Mouse (Mus musculus): ENCODE measurements around the gene Ccdc162.
A peak's percentile ranks its signal among the peaks of the same experiment; 100 is the strongest.
"Not testable (repeated sequence)": the region's sequence is repeated elsewhere in the genome, so short reads cannot be mapped to it uniquely, and the experiment has no call there.

The Ccdc162 gene

DNA sequence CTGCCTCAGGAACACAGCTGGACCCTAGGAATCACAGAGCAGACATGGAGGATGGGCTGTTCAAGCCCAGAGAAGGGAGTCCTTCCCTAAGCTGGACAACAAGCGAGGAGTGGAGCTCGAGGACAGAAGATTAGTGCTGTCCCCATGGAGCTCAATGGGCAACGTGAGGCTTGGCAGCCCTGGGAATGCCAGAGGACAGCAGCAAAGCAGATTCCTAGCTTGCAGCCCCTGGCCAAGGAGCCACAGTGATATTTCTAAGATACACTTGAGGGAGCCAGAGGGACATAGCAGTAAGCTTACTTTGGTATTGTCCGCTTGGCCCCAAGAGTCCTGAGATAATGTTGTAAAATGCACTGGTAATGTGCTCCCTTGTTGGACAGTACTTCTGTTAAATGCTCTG lies 25.5 kb downstream of the Ccdc162 start:
- DNase-seq: no peak

DNA sequence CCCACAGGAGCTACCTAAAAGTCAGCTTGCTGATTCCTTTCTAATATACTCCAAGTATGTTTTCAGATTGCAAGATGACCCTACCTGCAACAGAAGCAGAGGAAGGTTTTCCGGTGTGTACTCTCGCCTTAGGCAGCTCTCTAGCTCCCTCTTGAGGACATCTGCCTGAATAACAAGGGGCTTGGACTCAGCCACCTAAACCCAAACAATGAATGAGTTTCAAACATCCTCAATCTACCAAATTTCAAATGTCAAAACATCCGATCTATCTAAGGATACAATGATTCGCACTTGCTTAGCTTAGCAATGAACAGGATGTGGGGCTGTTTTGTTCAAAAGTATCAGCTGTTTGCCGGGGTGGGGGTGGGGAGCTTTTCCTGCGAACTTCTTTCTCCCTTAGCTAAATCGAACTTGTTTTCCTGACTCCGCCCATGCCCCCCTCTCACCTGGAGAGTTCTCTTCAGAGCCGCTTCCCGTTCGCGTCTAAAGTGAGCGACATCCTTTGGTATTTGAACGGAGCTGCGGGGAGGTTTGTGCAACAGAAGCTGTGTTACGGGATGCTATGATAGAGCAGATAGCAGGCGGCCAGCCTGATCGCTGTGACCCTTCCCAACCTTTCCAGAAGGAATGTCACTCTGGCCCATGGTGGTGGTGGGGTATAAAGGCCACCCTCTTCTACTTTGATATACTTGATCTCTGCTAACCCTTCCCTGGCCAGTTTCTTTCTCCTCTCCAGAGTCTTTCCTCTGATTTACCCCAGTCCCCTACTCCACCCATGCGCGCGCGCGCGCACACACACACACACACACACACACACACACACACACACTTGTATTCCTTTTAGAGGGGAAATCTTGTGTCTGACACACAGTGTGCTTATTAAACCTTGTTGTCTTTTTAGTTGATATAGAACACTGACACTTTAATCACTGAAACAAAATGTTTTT lies 26.2 kb downstream of the Ccdc162 start:
- peak; percentile 73 for DNase-seq

DNA sequence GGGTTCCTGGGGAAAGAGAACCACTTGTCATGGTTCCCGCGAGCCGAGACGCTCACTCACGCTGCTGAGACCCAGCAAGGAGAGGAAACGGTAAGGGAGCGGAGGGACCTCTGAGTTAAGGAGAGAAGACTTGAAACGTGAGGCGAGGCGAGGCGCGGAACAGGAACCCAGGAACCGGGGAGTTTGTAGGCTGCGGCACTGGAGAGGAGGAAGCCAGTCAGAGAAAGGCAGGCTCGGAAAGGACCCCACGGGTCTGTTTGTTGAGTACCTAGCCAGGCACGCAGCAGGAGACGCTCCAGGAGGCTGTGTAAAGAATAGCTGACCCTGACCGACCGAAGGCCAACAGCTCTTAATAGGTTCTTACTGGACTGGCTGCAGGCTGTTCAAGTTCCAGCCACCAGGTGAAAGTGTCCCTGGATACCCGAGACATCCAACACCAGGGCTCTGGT lies 31.9 kb downstream of the Ccdc162 start:
- DNase-seq: no peak

DNA sequence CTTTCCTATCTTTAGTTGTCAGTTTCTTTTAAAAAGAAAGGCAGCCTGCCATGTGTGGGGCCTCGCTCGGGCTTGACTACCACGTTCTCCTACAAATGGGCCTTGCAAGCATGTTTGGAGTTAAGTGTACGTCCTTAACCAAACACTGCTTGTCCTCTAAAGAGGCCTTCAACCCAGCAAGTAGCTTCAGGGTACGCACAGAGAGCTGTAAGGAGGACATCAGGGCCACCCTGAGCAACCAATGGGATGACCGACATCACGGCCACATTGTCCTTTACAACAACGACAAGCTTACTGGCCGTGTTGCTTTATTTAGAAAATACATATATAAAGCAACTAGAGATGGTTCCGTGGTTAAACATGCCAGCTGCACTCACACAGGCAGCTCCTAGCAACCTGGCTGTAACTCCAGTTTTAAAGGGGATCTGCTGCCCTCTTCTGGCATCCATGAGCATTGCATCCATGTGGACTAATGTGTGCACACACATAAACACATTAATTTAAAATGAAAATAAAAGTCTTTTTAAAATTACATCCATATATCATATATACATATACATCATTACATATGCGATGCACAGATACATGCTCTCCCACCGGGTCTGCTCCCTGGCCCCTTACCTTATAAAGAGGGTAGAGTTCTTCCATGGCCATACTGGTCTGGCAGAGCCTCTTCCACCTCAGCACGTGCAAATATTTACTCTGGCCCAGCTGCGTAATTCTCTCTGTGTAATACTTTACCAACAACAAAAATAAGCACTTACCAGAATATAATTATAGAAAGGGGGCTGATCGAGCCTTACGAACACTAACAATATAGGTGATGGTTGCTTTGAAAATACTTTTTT lies 33.7 kb downstream of the Ccdc162 start:
- peak; percentile 89 for DNase-seq

DNA sequence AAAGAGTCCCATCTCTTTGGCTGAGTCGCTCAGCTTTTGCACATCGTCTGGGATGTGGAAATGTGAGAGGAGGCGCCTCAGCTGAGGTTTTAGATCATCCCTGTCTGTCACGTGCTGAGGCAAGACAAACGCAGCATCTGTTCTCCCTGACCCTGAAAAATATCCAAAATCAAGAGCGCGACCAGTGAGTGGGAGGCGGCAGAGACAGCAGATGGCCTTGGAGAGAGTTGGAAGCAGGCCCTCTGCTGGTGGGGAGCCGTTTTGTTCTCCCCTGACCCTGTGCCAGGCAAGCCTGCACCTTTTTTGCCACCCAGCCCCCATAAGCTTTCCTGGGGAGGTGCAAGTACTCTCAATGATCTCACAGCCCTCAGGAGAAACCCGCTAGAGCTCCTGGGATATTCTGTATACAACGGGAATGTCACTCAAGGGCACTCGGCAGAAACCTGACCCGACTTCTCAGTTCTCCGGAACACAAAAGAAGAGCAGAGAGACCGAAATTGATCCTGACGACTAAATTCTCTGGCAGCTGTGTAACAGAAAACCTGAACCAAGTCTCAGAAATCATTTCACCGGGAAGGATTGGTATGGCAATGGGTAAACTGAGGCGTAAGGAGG lies 37.6 kb downstream of the Ccdc162 start:
- peak; percentile 69 for DNase-seq

DNA sequence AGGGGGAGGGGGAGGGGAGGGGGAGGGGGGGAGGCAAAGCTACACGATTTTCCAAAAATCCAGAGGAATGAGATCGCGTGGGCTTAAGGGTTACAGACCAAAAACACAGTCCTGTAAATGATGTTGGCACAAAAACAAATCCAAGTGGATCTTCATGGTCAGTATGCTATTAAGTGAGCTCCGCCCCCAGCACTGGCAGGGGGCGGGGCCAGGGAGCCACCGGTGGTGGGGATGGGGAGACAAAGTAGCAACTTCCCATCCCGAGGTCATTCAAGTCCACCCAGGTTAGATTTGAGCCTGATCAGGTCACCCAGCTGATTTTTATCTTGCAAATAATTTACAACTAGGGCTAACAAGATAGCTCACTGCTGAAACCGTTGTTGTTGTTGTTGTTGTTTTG lies 39.0 kb downstream of the Ccdc162 start:
- DNase-seq: no peak

DNA sequence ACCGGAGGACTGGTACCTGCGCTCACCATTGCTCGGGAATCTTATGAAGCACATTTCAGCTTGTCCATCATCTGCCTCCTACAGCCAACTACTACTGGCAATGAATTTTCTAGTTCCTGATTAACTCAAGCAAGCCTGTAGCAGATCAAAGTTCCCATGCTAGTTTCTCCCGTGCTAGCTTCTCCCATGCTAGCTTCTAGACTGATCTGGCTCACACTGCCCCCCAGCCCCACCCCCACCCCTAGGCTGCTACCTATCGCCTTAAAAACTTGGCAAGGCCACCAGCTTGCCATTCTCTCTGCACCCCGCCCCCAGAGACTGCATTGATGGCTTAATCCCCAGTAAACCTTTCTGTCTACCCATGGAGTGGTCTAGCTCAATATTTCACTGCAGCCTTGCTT lies 39.8 kb downstream of the Ccdc162 start:
- no peak for DNase-seq

DNA sequence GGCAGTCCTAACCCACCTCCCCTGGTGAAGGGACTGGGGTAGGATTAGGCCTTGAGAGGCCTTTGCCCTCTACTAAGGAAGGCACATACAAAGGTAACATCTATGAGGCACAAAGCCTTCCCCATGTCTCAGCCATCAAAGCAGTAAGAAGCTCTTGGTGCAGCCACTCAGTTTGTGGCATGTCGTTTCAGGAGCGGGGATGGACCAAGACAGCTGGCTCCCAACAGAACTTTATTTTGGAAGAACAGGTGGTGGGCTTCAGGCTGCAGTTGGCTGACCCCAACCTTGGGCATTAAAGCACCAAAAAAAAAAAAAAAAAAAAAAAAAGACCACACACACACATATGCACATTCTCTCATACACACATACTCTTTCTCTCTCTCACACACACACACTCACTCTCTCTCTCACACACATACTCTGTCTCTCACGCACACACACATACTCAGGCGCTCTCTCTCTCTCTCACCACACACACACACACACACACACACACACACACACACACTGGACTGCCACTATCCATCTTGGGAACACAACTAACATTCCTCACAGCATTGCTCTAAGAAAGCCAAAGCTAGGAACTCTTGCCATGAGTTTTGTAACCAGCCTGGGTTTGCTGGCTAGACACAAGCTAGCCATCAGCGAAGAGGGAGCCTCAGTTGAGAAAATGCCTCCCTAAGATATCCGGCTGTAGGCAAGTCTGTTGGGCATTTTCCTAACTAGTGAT lies 40.4 kb downstream of the Ccdc162 start:
- peak; percentile 28 for DNase-seq

DNA sequence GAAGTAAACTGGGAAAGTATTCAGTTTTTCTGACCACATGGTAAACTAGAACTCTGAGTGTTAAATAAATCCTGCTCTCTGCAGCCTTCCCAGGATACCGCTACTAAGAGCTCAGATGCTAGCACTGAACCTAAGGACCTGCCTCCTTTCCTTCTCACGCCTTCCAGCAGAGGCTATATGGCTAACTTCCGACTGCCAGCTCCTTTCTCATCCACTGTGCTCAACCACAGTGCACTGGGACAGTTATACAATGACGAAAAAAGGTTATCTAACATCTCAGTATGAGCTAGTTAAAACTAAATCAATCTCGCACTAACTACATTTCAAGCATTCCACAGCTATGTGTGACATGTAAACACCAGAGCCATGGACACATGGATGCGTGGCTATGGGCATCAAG lies 41.2 kb downstream of the Ccdc162 start:
- no peak for DNase-seq

DNA sequence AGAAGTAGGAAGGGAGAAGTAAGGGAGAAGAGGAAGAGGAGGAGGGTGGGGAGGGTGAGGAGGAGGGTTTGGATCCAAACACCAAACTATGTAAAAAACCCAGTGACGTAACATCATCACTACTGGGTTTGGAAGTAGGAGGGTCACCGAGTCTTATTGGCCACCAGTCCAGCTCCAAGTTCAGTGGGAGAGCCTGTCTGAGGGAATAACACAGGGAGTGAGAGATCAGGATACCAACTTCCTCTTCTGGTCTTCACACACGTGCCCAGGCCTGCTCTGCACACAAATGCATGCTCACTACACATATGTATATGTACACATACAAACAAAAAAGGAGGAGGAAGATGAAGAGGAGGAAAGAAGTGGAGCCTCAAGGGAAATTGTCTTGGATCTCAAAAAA lies 42.1 kb downstream of the Ccdc162 start:
- DNase-seq: no peak

DNA sequence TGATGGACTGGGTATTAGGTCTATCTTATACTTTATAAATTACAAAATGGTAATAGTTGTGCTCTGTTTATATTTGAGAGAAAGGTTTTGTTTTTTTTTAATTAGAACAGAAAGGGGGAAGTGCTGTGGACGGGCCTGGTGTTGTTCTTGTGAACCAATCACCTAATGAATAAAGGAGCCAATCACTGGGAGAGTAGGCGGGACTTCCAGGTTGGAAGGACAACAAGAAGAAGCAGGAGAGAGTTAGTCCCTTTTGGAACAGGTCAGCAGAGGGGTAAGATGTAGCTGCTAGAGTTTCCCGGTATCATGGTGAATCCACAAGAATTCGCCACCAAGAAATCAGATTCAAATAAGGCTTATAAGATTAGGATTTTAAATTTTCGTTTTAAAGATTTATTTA lies 46.2 kb downstream of the Ccdc162 start:
- no peak for DNase-seq

DNA sequence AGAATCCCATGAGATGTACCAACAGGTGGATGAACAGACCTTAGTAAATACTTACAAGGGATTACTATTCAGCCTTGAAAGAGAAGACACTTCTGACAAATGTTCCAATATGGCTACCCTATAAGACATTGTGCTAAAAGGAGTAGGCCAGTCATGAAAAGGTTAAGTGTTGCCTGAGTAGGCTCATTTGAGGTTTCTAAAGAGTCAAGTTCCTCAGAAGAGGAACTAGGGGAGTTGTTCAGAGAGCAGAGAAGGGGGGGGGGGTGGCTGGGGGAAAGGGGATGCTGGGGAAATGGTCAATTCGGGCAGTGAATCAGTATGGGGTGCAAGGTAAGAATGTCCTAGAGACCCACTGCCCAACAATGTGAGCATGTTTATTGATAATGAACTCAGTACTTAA lies 50.9 kb downstream of the Ccdc162 start:
- DNase-seq: no peak

DNA sequence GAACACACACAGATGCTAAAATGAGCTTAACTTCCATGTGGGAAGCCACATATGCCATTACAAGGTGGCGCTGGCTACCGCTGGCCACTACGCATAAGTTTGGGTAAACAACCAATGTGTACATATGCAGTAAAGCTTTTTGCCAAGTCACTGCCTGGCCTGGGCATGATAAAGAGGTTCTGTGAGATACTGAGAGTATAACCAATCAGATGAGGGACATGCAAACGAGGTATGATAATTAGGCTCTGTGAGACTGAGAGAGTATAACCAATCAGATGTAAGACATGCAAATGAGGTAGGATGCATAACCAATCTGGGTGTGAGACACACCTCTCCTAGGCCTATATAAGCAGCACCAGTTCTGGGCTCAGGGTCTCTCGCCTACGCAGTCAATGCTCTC lies 56.8 kb downstream of the Ccdc162 start:
- DNase-seq: not testable (repeated sequence)

DNA sequence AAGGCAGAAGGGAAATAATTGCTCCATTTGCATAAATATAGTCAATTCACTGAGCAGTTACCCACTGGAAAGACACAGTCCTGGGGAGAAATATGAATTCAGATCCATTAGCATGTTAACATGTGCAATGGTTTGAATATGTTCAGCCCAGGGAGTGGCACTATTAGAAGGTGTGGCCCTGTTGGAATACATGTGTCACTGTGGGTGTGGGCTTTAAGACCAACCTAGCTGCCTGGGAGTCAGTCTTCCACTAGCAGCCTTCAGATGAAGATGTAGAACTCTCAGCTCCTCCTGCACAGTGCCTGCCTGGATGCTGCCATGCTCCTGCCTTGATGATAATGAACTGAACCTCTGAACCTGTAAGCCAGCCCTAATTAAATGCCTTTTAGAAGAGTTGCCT lies 60.8 kb downstream of the Ccdc162 start:
- not testable (repeated sequence) for DNase-seq

DNA sequence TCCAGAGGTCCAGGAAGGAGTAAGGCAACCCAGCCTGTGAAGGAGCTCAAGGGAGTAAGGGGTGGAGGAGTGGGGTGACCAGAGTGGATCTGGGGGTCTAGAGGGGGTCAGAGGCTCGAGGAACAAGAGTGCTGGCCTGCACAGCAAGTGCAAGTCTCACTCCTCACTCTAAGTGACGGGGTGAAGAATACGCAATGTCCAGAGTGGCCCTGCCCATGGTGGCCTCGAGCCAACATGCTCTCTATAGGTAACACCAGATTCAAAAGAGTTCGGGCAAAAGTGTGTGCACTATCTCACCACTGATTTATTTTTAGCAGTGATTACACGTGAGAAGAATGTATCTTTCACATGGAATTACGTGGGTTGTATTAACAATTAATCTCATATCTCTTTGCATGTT lies 63.4 kb downstream of the Ccdc162 start:
- no peak for DNase-seq

DNA sequence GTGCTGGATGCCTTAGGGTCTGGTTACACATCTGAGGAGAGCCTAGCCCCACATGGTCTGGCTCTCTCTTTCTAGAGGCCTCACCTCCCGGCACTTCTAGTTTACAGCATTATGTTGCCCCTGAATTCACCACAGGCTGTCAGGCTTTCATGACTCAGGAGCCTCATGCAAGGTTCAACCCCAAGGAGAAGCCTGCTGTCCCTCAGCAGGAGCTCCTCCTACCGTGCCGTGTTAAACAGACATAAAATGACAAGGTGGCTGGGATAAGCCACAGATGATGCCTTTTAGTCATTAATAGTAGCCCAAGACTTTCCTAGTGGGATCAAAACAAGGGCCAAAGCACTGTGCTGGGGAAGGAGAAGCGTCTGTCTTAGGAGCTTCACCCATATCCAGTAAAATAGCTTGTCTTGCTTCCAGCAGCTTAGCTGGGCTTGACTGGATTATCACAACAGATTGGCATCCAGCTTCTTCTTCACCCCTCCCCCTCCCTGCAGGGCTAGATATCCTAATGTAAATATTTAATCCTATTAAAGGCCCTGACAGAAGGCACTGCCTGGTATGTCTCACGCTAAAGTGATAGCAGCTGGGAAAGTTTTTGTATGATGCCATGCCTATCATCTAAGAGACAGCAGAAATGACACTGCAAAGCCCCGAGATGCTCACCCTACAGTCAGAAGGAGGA lies 64.2 kb downstream of the Ccdc162 start:
- DNase-seq: peak; percentile 59

DNA sequence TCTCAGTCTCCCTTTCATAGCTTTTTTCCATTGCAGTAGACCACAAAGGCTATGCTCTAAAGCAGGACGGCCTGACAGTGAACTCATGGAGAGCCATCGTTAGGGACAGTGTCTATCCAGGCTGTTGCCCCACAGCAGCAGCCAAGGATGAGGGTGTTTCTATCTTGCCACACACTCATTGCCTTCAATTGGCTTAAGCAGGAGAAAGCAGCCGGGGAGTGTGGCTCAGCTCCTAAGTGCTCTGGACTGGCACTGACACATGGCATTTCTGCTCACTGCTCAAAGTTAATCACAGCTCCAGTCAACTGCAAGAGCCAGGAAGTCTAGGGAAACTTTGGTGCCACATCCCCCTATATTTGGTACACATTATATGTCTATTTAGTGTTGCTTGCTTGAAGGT lies 64.9 kb downstream of the Ccdc162 start:
- DNase-seq: no peak

DNA sequence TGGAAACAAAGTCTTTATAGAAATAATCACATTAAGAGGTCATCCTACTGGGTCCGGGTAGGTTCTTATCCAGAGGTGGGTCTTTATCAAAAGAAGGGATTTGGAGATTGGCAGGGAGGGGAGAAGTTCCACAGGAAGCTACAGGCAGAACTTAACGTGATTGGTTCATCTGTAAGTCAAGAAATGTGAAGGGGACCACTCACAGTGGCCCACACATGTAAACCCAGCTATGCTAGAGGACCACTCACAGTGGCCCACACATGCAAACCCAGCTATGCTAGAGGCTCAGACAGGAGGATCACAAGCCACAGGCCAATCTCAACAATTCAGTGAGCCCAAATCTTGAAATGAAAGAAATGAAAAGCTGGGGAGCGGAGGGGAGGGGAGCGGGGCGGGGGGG lies 67.2 kb downstream of the Ccdc162 start:
- no peak for DNase-seq

DNA sequence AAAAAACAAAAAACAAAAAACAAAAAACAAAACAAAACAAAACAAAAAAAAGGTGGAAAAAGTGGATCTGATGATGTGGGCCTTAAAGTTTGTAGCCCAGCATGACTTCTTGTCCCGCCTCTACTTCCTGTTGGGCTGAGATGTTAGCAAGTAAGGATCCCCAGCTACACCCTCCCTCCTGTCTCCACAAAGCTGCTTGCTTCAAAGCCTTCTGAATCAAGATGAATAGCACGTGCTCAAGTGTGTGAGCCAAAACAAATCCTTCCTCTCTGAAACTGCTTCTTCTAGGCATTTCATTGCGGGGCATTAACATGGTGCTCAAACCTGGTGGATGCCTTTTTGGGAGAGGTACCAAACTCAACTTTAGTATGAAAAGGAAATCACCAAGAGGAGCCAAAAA lies 77.7 kb downstream of the Ccdc162 start:
- DNase-seq: no peak

DNA sequence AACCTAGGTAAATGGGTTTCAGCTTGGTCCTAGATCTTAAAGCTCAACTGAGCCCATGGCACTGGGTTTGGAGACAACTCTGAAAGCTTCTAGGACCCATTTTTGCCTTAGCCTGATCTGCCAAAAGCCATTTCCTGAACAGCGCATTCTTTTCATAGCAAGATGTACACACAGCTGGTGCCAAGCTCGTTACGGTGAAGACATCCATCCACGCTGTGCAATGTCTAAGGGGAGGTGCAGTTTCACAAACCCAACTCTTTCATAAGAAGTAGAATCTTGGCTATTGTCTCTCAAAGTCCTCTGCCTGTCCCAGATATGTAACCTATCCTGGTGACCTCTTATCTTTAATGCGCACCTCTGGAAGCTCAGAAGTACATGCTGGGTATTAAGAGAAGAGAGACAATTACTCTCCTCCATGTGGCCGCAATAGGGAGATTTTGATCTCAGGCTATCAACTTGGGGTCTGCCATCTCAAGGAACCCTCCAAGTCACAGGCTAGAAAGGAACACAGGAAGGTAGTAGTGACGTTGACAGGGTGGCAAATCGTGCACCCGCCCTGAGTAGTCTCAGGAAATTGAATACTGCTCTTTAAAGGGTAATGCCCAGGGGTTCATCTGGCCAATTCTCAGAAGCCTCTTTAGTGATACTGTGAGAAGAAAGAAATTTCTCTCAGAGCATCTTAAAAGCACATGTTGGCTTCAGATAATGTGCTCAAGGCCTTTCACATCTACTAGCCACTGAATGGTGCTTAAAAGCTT lies 81.0 kb downstream of the Ccdc162 start:
- peak; percentile 24 for DNase-seq

DNA sequence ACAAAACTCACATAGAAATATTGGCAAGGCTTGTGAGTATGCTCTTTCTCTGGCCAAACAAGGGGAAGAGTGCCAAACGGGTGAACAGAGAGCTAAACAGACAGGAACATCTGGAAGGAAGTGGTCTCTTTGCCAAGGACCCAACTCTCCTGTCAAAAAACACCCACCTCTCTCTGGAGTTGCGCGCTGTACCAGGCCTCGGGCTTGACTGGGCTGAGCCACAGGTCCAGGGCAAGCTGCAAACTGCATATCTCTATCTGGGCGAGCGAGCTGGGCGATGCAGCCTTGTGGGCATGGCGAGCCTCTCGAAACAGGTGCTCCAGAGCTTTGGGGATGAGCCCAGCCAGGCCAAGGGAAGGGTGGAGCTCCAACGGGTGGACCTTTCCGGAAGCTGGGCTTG lies 82.6 kb downstream of the Ccdc162 start:
- peak; percentile 9 for DNase-seq
